Mouse (Mus musculus) testis, postnatal 10 days (tissue): ENCODE measurements around the gene Ptprt.

Source experiments
- DNase-seq: peaks from one replicate; pipeline ENCODE4 v3.0.0; 2021; ENCODE audit warnings: low spot score

Ptprt gene

DNA sequence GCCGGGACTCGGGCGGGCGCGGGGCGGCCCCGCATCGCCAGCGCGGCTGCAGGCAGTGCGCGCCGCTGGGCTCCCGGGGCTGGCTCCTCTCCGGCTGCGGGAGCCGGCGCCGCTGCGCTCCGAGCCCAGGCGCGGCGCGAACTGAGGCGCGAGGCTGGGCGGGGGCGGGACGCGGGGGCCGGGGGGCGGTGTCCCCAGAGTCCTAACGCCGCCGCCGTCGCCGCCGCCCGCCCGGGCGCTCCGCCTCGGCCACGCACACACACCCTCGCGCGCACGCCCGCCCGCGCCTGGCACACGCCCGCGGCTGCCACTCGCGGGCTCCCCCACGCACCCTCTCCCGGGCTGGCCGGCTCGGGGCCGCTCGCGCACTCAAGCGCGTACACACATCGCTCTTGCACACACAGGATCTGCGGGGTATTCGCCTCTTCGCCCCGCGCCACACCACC is at the start of gene Ptprt:
Gene Ptprt (minus strand): TSS at position 207 of the 446 bp plus-strand sequence.
- DNase-seq = no peak

- DNase-seq = no peak
Measured at GRCm38 (mm10) chr2:162710443-162710842, 49.5 kb upstream of the Ptprt start.

DNA sequence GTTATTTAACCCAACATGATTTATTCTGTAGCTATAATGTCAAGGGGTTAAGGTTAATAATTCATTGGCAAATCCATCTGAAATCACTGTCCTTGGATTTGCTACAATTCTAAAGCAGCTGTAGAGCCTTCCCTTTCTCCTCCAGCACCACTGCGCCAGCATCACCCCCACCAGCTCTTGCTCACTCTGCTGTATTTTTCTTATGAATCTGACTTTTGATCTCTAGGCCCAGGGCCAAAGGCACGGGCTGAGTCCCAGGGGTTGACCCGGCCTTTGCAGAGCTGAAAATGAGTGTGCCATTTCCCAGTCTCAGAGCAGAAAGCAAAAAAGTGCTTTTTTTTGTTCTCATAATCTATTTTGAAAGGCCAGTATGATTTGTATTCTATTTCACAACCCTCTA is 38.7 kb upstream of the Ptprt start:
- DNase-seq = no peak

DNA sequence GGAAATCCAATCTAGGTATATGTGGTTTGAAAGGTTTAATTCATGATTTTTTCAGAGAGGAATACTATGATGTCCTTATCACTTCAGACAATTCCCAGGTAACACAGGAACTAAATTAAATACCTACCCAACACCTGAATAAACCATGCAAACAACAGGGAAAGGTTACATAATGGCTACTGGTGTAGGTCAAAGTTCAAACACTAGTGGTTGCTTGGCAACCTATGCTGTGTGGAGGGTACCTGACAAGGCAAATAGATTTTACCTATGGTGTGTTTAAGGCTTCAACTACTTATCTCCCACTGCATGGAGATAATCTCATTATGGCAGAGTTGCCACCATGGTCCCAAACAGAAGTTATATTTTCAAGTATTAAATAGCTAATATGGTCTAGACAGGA is 38.1 kb upstream of the Ptprt start:
- DNase-seq = no peak

DNA sequence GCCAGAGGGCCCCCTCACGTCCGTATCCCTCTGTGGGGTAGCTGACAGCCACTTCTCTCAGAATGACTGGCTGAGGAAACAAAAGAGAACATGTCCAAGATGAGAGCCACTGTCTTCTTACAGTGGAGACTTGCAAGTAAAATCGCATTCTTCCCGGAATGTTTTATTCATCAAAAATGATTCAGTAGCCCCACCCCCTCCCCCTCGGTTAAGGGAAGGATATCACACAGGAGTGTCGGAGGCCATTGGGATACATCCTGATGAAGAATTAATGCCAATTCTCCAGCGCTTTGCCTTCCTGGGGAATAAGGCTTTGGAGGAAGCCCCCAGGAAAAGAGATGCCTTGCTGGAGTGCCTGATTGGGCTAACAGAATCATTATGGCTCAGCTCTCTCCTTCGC is 37.1 kb upstream of the Ptprt start:
- no peak for DNase-seq

DNA sequence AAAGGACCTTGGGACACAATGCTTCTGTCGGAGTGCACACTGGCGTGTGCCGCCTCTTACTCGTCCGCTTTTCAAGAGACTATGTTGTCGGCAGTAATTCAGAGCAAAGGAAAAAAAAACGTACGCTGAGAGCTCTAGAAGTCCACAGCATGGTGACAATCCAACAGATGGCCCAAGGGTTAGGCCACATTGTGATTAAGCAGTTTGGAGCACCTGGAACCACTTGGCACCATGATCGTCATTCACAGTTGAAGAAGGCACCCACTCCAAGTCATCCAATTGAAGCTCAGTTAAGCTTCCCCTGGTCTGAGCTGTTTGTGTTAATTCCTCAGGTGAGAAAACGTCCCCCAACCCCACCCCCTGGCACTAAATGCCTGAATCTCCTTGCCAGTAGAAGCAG is 36.2 kb upstream of the Ptprt start:
- DNase-seq = no peak

GRCm38 (mm10) chr2:162692143-162692542 is 31.2 kb upstream of the Ptprt start:
- no peak for DNase-seq

GRCm38 (mm10) chr2:162682674-162683073 is 21.7 kb upstream of the Ptprt start:
- DNase-seq = peak; percentile 61

GRCm38 (mm10) chr2:162662431-162662970 is 1.6 kb upstream of the Ptprt start:
- no peak for DNase-seq

DNA sequence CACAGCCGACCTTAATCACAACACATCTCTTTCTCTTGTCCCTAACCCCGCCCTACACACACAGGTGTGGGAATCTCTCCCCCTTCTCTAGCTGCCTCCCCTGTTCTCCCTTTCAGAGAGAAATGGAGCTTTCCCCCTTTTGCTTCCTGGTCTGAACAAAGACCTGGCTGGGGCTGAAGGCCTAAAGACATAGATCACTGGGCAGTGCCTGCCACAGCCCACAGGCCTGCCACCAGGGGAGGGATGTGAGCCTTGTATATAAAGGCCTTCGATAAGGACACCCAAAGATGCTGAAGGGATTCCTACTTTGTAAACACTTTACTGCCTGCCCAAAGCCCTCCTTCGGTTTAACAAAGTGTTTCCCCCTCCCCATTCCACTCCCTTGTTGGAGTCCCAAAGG is 786 bp upstream of the Ptprt start:
- no peak for DNase-seq

- no peak for DNase-seq
Measured at GRCm38 (mm10) chr2:162660231-162660940, 561 bp downstream of the Ptprt start.

- peak; percentile 91 for DNase-seq
Measured at GRCm38 (mm10) chr2:162658997-162659396, 1.9 kb downstream of the Ptprt start.

DNA sequence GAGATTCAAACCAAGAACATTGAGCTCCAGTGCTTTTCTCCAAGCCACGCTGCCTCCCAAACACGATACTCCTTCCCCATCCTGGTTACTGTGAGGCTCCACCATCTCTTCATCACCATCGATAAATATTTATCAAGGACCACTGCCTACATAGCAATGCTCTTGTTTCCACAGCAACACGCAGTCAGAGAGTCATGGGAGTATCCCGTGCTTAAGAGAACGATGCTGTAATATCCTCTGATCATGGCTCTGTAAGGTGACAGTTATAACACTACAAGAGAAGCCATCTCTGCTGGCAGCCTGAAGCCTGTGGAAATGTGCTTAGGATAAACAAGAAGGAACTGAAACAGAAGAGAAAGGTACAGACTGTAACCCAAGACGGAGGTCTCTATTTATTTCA is 3.4 kb downstream of the Ptprt start:
- no peak for DNase-seq

- DNase-seq = no peak
Measured at GRCm38 (mm10) chr2:162654416-162654815, 6.5 kb downstream of the Ptprt start.

- no peak for DNase-seq
Measured at GRCm38 (mm10) chr2:162638676-162639075, 22.3 kb downstream of the Ptprt start.

- DNase-seq = no peak
Measured at GRCm38 (mm10) chr2:162637537-162637936, 23.4 kb downstream of the Ptprt start.

- no peak for DNase-seq
Measured at GRCm38 (mm10) chr2:162636387-162637009, 24.4 kb downstream of the Ptprt start.

GRCm38 (mm10) chr2:162634901-162635300 is 26.0 kb downstream of the Ptprt start:
- no peak for DNase-seq

GRCm38 (mm10) chr2:162626076-162626475 is 34.9 kb downstream of the Ptprt start:
- DNase-seq = no peak

DNA sequence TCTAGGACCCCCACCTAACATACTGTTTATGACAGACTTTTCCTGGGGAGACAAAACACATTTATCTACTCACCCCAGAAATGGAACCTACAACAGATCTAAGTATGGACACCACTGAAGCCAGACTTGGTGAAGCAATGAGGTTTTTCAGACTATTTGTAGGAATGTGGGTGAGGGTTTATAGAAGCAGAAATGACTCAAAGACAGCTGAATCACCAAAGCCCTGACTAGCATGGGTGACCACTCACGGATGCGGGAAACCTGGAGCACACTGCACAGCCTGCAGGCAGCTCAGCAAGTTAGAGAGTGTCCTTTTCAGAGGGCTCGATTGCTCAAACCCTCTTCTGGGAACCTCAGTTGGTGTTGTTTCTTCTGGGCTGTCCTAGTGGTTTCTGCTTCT is 36.2 kb downstream of the Ptprt start:
- no peak for DNase-seq

DNA sequence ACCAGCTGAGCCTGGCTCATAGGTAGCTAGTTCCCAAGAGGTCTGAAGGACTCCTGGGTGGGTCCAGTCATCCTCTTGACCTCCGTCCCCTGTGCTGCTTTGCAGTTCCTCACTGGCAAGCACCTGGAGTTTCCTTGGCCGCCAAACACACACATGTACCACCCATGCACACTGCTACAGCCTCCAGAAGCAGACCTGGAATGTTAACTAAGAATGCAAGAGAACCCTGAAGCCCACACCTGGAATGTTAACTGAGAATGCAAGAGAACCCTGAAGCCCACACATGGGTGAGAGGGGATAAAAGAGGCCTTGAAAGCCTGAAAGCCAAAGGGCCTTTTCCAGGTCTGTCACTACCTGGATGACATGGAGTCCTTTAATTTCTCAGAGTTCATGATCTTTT is 46.7 kb downstream of the Ptprt start:
- DNase-seq = no peak

DNA sequence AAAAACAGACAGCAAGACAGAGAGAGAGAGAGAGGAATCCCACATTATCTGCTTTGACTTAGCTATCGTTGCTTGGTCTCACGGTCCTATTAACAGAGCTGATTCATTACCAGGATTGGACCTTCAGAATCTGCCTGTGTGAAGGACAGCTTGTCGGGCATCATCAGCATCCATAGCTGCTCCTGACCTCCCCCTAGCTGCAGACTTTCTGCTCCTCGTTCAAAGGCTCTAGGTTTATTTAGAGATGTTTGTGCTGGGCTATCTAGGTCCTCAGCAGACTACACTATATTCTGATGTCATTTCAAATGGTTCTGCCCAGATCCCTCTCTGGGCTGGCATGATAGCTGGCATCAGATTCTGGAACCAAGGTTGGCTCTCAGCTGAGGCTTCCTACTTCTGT is 47.5 kb downstream of the Ptprt start:
- no peak for DNase-seq

GRCm38 (mm10) chr2:162602721-162603120 is 58.2 kb downstream of the Ptprt start:
- no peak for DNase-seq

DNA sequence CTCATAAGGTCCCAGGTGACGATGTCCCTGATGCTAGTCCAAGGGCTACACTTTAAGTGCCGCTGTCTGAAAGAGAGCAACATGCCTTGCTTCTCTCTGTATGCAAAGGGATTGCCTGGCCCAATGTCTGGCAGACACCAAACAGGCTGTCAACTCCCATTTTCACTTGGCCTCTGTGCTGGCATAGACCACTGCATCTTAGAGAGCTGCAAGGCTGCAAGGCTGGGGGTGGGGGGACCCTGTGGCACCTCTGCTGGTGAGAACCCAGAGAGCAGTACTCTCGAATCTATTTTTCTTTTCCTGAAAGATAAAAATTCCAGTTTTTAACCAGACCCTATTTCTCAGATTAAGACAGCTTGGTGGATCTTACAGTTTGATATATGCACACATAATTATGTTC is 69.6 kb downstream of the Ptprt start:
- DNase-seq = no peak
